Mouse (Mus musculus) liver, postnatal 0 days (tissue): ENCODE measurements at regions not wholly inside any gene's neighbourhood (a gene's known extent, or its start where the extent isn't known, plus 50 kb on each side); places are given as distances from the start of the nearest gene placed in this dataset.

Source experiments
- CTCF ChIP-seq: sonication (generic); IDR thresholded peaks from 2 replicates; pipeline ENCODE4 v1.5.1; 2016; ENCODE audit warnings: antibody characterized with exemption, low read depth
- EP300 ChIP-seq: IDR thresholded peaks from 2 replicates; pipeline ENCODE4 v1.6.1; 2016; ENCODE audit warnings: antibody characterized with exemption, low read depth, mild to moderate bottlenecking

- no peak for TF ChIP-seq CTCF
- no peak for TF ChIP-seq EP300
These were observed 299.7 kb downstream of the Irs2 start for GRCm38 (mm10) chr8:10708509-10708908.
